Mouse (Mus musculus): Measurements from ENCODE around the gene Gria3.

DNA sequence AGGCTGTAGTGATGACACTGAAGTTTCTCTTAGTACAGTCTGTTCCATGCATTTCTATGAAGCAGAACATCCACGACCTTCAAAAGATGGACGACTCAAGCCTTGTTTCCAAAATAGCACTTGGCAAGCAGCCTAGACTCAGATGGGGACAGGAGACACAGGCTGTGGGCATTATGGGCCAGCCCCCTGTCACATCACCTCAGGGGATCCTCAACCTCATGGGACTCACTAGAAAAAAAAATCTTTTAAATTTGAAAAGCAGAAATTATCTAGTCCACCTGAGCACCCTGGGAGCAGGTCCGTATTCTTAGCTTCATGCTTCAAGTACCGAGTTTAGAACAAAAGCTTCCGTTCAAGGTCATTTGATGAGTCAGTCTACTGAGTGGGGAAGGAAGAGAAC lies 38.2 kb downstream of the Gria3 start:
- no peak for TF ChIP-seq HCFC1 (IDR thresholded peaks at IDR 0.05; ENCODE audit: borderline replicate concordance, insufficient read depth, low read length)
- TF ChIP-seq MAFK (IDR thresholded peaks at IDR 0.05; ENCODE audit: insufficient read depth, low read depth, low read length), result no peak
- no peak for TF ChIP-seq CHD2 (IDR thresholded peaks at IDR 0.05; ENCODE audit: low read depth, low read length)
- no peak for TF ChIP-seq ZNF384 (IDR thresholded peaks at IDR 0.05; ENCODE audit: low read depth, low read length)

Data from ES-E14 (cell line).